Mouse (Mus musculus) lung, postnatal 14 days (tissue): Measurements from ENCODE around the gene Defb21.

Source experiments
- DNase-seq: peaks from one replicate; pipeline ENCODE4 v3.0.0; 2021

The Defb21 gene

DNA sequence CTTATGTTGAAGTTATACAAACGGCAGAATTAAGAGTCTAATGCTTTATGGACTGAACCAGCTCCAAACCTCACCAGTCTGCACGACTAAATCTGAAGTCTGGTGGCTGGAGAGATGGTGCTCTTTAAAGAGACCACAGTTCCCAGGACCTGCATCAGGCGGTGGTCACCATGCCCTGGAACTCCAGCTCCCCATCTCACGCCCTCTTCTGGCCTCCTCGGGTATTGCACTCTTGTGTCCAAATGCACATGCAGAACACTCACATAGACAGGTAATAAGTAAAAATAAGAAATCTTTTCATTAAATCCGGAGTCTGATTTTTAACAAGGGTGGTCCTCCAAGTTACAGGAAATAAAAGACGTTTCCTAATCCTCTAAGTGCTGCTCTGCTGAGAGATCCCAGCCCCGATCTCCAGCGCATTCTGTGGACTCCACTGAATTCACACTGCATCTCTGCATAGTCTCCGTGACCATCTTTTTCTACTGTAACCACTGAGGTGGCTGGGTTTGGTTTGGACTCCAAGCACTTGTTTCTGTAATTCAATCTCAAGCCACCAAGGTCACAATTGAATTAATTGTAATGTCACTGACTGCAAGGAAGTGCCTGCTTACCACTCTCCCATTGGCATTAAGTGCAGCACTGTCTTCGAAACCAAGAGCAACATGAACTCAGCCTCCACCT lies at the start of gene Defb21:
Defb21 (plus strand) TSS at position 631 of the 681 bp plus-strand sequence.
- DNase-seq, result no peak

DNA sequence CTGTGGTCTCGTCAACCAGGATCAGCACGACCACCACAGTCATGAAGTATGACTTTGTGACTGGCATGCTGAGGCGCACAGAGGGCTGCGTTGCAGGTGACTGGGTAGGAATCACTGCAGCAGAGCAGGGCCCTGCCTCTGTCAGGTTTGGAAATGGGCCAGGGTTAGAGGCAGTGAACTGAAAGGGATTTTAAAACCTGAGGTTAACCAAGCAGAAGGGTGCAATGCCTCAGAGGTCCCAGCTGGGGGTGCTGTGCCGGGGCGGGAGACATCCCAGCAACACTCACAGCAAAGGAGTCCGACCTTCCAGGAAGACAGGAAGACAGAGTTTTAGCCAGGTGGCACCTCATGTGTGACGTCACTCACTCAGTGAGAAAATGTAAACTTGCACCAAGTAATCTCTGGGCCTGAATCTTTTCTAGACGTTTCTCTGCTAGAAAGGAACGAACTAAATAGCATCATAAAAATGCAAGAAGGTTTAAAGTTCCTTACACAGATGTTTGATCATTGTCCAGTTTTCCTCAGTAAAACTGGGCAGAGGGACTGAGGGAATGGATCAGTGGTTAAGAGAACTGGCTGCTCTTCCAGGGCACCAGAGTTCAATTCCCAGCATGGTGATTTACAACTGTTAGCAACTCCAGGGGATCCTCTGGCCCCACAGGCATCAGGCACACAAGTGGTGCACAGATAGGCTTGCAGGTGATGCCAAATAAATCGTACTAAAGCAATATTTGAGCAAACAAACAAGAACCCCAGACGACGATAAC lies 32.4 kb upstream of the Defb21 start, which contains the start of gene Defb29:
Defb29 (minus strand) TSS at position 155 of the 767 bp plus-strand sequence.
- no peak for DNase-seq

DNA sequence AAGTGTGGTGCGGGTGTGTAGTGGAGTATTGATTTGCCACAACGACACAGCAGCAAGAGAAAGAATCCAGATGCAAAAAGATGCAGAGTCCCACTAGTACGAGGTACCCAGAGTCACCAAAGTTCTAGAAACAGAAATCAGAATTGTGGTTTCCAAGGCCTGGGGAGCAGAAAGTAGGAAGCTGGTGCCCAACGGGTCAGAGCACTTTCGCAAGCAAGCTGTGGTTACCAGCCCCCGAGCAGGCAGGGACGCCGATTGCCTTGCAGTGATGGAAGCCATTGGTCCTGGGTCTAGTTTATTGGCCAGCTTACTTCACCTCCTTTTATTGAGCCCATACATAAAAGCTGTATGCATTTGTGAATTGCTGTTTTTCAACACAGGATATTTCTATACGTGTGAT lies 30.6 kb upstream of the Defb21 start:
- DNase-seq, result no peak

DNA sequence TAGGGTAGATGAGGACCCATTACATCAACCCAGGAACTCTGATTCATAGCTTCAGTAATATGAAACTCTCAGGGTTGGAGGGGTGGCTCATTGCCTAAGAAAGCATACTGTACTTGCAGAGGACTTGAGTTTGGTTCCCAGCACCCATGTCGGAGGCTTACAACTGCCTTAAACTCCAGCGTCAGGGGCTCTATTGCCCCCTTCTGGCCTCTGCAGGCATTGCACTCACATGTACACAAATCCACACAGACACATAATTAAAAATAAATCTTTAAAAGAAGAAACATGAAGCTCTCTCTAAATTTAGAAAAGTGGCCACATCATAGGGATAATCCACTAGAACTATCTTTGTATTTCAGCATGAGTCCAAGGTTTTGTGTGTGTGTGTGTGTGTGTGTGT lies 29.6 kb upstream of the Defb21 start:
- no peak for DNase-seq

DNA sequence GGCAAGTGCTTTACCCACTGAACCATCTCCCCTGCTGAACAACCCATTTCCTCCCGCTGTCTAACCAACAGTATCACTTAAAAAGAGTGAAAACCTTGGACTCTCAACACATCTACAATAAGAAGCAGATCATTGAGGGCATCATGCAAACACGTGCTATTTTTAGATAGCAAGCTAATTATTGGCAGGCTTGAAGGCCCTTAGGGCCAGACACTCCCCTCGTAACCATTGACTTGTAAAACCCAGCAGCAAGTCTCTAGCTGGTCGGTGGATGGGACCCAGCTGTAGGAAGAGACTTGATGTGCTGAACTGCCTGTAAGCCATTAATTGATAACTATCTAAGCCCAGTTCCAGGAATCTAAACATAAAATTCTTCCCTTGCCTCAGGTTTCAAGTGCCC lies 29.1 kb upstream of the Defb21 start:
- DNase-seq, result no peak

DNA sequence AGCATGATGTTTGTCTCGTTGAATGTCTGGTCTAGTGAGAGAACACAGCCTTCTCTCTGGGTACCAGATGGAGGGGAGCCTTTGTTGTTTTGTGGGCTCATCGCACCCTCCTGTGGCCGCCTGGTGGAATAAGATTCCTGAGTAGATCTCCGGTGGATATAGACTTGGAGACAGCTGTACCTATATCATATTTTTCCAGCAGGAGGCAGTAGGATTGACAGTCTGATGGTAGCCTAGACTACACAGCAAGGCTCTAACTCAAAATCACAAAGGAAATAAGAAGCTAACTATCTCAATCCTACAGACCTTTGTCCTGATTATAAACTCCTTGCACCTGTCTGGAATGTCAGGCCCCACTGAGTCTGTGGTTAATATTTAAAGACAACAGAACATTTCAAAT lies 27.9 kb upstream of the Defb21 start:
- peak; percentile 35 for DNase-seq

DNA sequence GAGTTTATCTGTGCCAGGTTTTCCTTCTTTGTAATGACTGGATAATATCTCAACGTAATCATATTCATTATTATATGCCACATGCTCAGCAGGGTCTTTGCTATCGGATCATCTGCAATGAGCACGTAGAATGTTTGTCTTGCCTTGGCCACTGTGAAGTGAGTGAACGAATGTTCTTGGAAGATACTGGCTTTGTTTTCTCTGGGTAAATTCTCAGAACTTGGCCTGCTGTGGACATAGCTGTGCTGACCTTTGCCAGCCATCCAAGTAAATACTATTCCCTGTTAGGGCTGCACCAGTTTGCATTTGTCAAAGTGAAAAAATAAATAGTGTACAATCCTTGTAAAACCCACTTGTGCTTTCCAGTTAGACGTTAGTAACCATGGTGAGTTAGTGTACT lies 24.4 kb upstream of the Defb21 start:
- no peak for DNase-seq

DNA sequence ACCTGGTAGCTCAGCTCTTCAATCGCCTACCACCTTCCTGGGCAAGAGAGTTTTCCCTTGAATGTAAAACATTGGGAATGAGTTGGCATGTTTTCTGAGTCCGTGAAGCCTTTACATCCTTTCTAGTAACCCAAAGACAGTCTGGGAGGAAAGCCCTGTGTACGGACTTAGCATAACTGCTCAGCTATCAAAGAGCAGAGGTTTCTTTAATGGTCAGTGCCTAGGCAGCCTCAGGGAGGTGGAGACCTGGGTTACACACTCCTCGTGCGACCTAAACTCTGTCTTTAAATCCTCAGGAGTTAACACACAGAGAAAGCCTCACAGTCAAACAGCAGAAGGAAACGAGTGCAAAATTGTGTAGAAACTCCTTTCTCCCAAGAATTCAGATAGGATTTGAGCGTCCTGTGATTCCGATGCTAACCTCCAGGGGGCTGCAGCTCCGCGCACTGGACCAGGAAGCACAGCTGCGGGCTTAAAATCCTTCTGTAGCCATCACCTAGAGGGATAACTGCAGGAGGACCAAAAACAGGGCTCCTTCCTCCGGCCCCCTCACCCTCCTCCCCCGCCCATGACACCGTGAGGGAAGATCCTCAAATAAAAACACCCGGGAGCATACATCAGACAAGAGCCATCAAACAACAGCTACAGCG lies 18.6 kb upstream of the Defb21 start:
- peak; percentile 52 for DNase-seq

DNA sequence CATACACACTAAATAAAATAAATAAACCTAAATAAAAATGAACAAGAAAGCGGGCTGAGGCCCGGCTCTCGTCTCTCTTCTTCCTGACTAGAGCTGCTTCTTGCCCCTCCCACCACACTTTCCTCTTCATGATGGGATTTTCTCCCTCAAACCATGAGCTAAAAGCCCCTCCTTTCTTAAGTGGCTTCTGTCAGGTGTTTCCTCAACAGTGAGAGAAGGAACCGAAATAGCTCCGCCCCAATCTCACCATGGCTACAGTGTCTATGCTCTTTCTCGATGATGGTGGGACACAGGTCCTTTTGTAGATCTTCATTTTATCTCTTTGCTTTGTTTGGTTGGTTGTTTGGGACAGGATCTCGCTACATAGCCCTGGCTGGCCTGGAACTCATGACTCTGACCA lies 15.9 kb upstream of the Defb21 start:
- DNase-seq, result no peak

DNA sequence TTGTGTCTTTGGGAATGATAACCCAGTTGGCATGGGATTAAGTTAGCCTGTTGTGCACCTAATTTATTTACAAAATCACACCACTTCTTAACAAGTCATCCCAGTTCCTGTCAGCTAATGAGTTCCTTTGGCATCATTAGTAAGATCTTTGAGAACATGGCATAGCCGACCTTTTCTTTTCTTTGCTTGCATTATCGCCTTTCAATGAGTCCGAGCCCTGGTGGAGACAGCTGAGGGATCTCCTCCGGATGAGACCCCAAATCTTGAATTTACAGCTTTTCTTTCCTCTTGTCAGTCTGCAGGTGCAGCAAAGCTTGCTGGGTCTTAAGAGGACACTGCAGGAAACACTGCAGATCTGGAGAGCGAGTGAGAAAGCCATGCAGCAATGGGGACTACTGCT lies 3.5 kb upstream of the Defb21 start, which contains the start of gene Gm17416:
Gm17416 (plus strand) TSS at position 301 of the 400 bp plus-strand sequence.
- DNase-seq, result no peak

DNA sequence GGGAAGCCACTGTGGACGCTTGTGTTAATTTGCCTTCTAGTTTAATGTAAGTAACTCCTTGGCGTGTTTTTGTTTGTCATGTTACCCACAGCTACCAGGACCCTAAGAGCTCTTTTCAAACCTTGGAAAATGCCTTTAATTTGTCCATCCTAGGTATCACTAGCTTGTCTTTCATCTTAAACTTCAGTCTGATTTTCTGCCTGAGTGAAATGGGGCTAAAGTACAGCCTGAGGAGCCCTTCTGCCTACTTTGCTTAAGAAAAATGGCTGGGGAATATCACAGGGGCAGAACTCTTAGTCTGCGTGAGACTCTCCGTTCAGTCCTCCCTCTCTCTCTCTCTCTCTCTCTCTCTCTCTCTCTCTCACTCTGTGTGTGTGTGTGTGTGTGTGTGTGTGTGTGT lies 2.7 kb upstream of the Defb21 start:
- DNase-seq, result no peak

DNA sequence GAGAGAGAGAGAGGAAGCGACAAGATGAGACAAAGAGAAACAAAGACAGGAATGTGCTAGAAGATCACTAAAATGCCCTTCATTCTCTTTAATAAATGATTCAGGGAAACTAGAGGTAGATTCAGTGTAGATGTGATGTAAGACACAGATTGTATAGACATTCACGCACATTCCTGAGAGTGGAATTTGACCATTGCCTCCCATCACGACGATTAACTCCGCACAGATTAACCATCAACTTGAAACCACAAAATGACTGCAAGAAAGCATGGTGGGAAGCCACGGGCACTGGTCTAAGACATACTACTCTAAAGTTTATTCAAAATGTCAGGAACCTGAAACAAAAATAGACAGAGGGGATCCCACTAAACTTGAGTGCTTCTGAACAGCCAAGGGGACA lies 2.2 kb upstream of the Defb21 start:
- no peak for DNase-seq

DNA sequence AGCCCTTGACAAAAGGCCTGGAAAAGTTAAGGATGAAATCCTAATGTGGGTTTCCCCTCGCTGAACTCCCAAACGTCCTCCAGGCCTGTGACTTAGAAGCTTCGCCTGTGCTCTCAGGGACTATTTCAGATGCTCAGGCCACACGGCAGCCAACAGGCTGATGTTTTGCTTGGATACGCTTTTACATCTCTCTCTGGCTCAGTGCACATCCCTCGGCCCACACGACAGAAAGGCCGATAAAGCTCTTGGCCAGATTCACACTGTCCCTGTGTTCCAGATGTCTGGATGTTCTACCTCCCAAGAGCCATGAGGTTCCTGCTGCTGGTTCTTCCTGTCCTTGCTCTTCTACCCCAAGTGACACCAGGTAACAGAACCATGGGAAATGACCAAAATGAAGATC lies 940 bp downstream of the Defb21 start:
- DNase-seq, result no peak

DNA sequence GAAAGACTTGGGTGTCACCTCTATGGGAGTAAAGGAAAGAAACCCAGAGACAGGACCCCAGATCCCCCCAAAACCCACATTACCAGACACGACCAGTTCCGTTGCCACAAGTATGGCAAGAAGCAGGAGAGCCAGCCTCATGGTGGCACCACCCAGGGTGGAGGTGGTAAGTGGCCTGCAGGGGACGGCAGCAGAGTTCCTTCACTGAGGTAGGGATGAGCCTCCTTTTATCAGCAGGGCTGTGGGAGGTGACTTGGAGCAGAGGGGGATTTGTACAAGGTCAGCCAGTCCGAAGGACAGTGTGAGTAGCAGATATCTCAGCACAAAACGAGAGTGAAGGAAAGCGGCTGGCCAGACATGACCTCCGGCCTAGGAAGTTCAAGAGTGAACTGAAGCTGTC lies 7.6 kb downstream of the Defb21 start, which contains the start of gene Defb19:
Defb19 (minus strand) TSS at position 206 of the 400 bp plus-strand sequence.
- no peak for DNase-seq

DNA sequence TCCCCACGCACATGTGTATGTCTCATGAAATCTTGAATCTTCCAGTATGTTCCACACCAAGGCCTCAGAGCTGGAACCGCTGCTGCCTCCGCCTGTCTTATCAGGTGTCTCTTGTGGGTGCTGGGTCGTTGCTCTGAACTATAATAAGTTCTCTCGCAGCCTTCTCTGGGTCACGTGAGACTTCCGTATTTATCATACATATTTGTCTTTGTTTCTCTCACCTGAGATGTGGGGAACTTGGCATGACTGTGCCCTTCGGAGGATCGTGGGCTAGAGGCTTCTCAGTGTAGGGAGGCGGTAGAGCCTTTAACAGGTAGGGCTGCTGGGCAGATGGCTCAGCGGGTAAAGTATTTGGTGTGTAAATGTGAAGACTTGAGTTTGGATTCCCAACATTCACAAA lies 8.1 kb downstream of the Defb21 start:
- DNase-seq, result no peak

DNA sequence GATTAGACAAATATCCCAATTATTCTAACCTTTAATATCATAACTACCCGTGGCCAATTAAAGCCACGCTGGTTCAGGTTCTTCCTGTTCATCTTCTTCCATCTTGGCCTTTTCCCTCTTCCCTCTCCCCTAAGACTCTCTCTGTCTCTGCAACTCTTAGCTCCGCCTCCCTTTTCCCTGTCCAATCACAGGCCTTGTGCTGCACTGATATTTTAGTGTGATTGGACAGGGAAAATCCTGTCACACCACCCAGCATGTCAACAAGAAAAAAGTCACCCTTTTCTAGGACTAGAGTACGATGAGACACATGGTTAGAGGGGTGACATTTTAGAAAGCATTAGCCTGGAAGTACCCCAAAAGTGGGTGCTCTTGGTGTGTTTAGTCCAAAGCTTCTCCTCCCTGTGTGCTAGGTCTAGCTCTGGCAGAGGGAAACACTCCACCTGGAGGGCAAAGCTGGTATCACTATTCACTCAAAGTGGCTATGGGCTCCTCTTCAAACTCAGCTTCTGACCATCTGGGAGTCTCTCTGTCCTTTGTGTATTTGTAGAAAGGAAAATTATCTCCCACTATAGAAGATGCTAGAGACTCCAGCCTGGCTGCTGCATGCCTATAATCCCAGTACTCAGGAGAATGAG lies 14.5 kb downstream of the Defb21 start:
- DNase-seq, result peak; percentile 6

DNA sequence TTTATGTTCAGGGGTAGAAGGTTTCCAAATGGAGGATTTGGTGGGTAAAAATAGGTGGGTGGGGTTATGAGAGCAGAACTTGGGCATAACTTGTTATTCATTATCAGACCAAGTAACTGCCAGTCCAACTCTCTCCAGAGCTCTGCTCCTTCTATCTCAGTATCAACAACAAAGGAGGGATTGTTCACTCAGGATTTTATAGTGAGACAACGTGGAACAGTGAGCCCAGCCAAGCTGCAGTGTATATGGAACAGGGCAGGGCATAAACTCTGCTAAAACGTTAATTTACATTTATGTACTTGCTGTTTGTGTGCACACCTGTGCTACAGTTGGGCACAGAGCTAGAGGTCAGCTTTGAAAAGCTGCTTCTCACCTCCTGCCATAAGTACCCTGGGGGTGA lies 15.9 kb downstream of the Defb21 start:
- no peak for DNase-seq

DNA sequence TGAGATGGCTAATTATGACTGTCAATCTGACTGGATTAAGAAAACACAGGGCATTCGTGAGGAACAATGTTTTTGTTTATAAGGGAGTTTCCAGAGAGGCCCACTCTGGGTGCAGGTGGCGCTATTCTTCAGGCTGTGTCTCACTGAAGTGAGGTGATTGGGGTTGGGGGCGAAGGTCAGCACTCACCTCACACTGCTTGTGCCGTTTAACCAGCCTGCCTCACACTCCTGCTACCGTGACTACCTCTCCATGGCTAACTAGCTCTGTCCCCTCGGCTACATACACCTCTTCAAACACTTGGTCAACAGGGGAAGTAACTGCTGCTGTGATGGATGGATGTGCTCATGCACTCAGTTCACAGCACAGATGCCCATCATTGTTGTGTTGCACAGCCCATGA lies 16.5 kb downstream of the Defb21 start:
- no peak for DNase-seq

DNA sequence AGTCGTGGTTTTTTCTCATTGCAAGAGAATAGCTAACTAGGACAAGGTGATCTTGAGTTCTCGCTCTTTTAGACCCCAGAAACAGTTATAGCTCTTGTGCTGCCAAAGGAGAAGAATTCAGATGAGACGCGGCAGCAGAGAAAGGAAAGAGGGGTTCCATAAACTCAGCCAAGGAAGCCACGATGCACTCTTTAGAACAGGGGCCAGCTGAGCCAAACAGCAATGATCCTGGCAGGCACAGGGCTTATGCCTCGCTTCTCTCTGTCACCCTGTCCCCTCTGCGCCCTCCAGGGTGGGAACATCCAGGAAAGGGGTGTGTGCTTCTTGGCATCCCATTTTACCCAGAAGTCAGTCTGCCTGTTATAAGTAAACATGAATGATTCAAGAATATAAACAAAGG lies 26.8 kb downstream of the Defb21 start, which contains the start of gene Defb45:
Defb45 (minus strand) TSS at position 101 of the 400 bp plus-strand sequence.
- no peak for DNase-seq

DNA sequence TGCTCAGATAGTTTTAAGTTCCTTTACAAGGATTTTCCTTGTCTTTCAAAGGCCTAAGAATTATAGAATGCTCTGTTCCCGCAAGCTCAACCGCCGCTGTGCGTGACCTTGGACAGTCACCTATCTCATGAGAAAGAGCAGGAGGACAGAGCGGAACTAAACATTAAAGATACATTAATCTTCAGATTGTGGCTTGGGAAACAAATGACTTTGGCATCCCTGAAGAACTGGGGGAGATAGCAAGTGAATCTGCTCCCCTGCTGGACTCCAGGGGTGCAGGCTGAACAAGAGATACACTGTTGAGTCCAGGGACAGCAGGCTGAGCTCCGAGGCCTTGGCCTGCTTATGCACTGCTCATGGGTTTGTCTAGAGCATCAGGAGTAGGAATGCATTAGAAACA lies 27.5 kb downstream of the Defb21 start:
- no peak for DNase-seq

DNA sequence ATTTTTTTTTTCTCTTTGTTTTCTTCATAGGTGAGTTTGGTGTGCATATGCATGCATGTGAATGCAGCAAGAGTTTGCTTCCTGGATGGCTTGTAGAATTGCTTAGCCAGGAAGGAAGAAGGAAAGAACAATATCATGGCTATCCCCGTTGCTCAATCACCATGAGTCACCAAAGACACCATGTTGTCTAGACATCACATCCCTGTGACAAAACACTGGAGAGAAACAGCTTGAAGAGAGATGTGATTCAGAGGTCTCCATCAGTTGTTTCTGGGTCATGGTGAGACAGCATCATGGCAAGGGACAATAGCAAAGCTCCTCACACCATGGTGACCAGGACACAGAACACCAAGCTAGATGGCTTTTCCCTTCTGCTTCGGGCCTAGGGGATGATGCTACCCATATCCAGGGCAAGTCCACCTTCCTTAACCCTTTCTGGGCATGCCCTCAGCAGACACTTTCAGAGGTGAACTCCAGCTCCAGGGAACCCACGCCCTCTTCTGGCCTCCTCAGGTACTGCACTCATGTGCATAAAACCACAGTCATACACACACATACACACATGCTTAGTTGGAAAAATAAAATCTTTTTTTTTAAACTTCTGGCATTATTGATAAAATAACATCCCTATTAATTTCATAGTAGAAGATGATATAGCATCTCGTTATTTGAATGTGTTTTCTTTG lies 28.9 kb downstream of the Defb21 start:
- no peak for DNase-seq

DNA sequence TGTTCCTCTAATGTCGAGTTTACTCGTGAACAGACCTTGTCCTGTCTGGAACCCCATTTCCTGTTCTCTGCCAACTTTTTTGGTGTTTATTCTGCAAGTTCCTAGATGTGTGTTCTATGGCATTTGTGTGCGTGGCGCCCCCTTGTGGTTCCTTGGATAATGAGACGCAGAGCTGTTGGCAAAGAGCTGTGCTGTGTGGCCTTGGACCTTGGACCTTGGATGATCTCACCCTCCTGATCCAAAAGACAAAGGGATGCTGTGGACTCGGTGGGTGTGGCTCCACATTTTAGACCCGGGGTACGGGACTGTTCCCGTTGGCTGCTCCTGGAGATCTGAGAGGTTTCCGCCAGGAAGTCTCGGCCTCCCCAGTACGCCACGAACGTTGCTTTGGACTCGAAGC lies 31.5 kb downstream of the Defb21 start, which contains the start of gene Defb36:
Defb36 (plus strand) TSS at position 271 of the 400 bp plus-strand sequence.
- DNase-seq, result peak; percentile 33

DNA sequence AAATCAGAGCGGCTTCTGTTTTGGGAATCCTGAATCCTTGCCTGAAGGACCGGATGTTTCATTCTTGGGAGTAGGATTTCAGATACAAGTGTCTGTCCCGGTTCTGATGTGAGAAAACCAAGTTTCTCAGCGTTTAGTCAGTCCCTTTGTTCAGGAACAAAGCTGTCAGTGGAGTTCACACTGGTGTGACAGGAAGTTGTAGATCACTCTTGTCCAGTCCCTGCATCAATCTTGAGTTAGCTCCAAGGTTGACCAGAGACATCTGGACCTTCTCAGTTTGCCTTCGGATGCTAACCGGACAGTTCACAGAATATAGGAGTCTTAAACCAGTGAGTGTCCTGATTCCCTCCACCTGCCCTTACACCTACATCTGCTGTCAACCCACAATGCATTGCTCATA lies 35.2 kb downstream of the Defb21 start:
- DNase-seq, result no peak
